Mouse (Mus musculus) neural tube, embryonic 15.5 days (tissue): ENCODE data around the gene Dst. TPM values are rescaled to one million over a fixed set of nuclear protein-coding genes. Genes with fewer than 3 reads are reported as not detected.

Experiments
- ATAC-seq: fragments of 200-750 bp; cut with Nextera tagmentation; 2 replicates; pipeline ENCODE4 v1.8.0; 2017; ENCODE audit warnings: mild to moderate bottlenecking, moderate TSS enrichment, moderate library complexity; ENCODE audit not compliant: low FRiP score
- H3K27ac ChIP-seq: fragments of 300-500 bp; sonication (generic); replicated peaks from 2 replicates; pipeline ENCODE4 v1.5.1; 2015; ENCODE audit warnings: mild to moderate bottlenecking, inconsistent platforms
- H3K27me3 ChIP-seq: fragments of 300-500 bp; sonication (generic); replicated peaks from 2 replicates; pipeline ENCODE4 v1.6.1; 2015; ENCODE audit warnings: inconsistent platforms
- H3K36me3 ChIP-seq: fragments of 300-500 bp; sonication (generic); 2 replicates; pipeline ENCODE4 v1.6.1; 2015; ENCODE audit warnings: inconsistent platforms
- H3K4me1 ChIP-seq: fragments of 300-500 bp; sonication (generic); 2 replicates; pipeline ENCODE4 v1.6.1; 2015; ENCODE audit warnings: inconsistent platforms
- H3K4me2 ChIP-seq: fragments of 300-500 bp; sonication (generic); 2 replicates; pipeline ENCODE4 v1.6.1; 2015; ENCODE audit warnings: inconsistent platforms, mild to moderate bottlenecking, moderate library complexity
- H3K4me3 ChIP-seq: fragments of 300-500 bp; sonication (generic); replicated peaks from 2 replicates; pipeline ENCODE4 v1.5.1; 2015; ENCODE audit warnings: mild to moderate bottlenecking, inconsistent platforms
- H3K9ac ChIP-seq: fragments of 300-500 bp; sonication (generic); replicated peaks from 2 replicates; pipeline ENCODE4 v1.6.1; 2015; ENCODE audit warnings: mild to moderate bottlenecking, inconsistent platforms
- H3K9me3 ChIP-seq: fragments of 300-500 bp; sonication (generic); replicated peaks from 2 replicates; pipeline ENCODE4 v1.6.1; 2016; ENCODE audit warnings: inconsistent platforms
- WGBS: fragments of 180-500 bp; shearing (Covaris S2); methylation state at CpG from one replicate; pipeline ENCODE4 v1.1.7; 2015; ENCODE audit warnings: mixed read lengths; 5-methylcytosine and 5-hydroxymethylcytosine counted together
- polyA plus RNA-seq: library from polyadenylated mRNA; unstranded; fragments of >200 nt; fragmentation: Nextera tagmentation; extraction: Ambion mirVana; gene quantifications from 2 replicates; pipeline ENCODE4 v1.2.1, GENCODE M21; 2015

Gene Dst
- polyA plus RNA-seq, 1 experiment from 2014 or later = 38.0 TPM

- Histone ChIP-seq H3K36me3 (no peaks in the 10 kb centered on the region), H3K27ac (peak overlapping the region; percentile 81), H3K4me1 (peaks cover 48% of the 10 kb centered on the region), H3K4me3 (peak overlapping the region; percentile 71), H3K4me2 (peak overlapping the region; percentile 92), H3K27me3 (no peaks in the 10 kb centered on the region), H3K9ac (peak overlapping the region; percentile 80), H3K9me3 (no peaks in the 10 kb centered on the region)
- peak; percentile 83 for ATAC-seq
- whole genome bisulfite sequencing = under 1% methylated on average over 43 of the region's 47 CpGs
Measured at GRCm38 (mm10) chr1:34011051-34011677, 103.1 kb downstream of the Dst start.

- no peaks in the 10 kb centered on the region for H3K36me3 ChIP-seq
- H3K27ac ChIP-seq = peak overlapping the region; percentile 81
- 1% methylated on average over 16 of the region's 16 CpGs for WGBS
- H3K9me3 ChIP-seq = no peaks in the 10 kb centered on the region
- H3K27me3 ChIP-seq = no peaks in the 10 kb centered on the region
- peak overlapping the region; percentile 80 for H3K9ac ChIP-seq
- H3K4me3 ChIP-seq = peak overlapping the region; percentile 71
- H3K4me2 ChIP-seq = peak overlapping the region; percentile 92
- H3K4me1 ChIP-seq = peaks cover 41% of the 10 kb centered on the region
- peak; percentile 53 for ATAC-seq
Measured at GRCm38 (mm10) chr1:34011821-34012271, 103.8 kb downstream of the Dst start.

GRCm38 (mm10) chr1:34013490-34013889, 105.5 kb downstream of the Dst start:
- Histone ChIP-seq H3K4me3 (no peak overlapping the region; the same call in 1 of the 2 replicates), H3K27ac (no peak overlapping the region), H3K4me1 (peaks cover 29% of the 10 kb centered on the region), H3K27me3 (no peaks in the 10 kb centered on the region), H3K36me3 (no peaks in the 10 kb centered on the region), H3K9me3 (no peaks in the 10 kb centered on the region), H3K4me2 (peak overlapping the region; percentile 92), H3K9ac (no peak overlapping the region)
- ATAC-seq = no peak
- WGBS = 83% methylated on average over 5 of the region's 5 CpGs

- Histone ChIP-seq H3K27me3 (no peaks in the 10 kb centered on the region), H3K9me3 (no peaks in the 10 kb centered on the region), H3K4me3 (no peak overlapping the region), H3K9ac (no peak overlapping the region), H3K4me1 (peaks cover 22% of the 10 kb centered on the region), H3K36me3 (no peaks in the 10 kb centered on the region), H3K4me2 (no peak overlapping the region), H3K27ac (no peak overlapping the region)
- no peak for ATAC-seq
- WGBS = 70% methylated on average over 15 of the region's 15 CpGs
Measured at GRCm38 (mm10) chr1:34016780-34017179, 108.8 kb downstream of the Dst start.

- H3K27ac ChIP-seq = no peak overlapping the region
- no peak overlapping the region for H3K9ac ChIP-seq
- no peaks in the 10 kb centered on the region for H3K36me3 ChIP-seq
- ATAC-seq = no peak
- H3K9me3 ChIP-seq = no peaks in the 10 kb centered on the region
- no peak overlapping the region for H3K4me2 ChIP-seq
- peaks cover 17% of the 10 kb centered on the region for H3K4me1 ChIP-seq
- H3K27me3 ChIP-seq = no peaks in the 10 kb centered on the region
- H3K4me3 ChIP-seq = no peak overlapping the region
- 93% methylated on average over 4 of the region's 4 CpGs for WGBS
Measured at GRCm38 (mm10) chr1:34017323-34017722, 109.3 kb downstream of the Dst start.

- ATAC-seq = no peak
- Histone ChIP-seq H3K27me3 (no peaks in the 10 kb centered on the region), H3K9ac (no peak overlapping the region), H3K4me3 (no peak overlapping the region), H3K4me2 (no peak overlapping the region), H3K27ac (no peak overlapping the region), H3K9me3 (no peaks in the 10 kb centered on the region), H3K4me1 (peaks cover 15% of the 10 kb centered on the region; the same call in 1 of the 2 replicates), H3K36me3 (no peaks in the 10 kb centered on the region)
- 79% methylated on average over 6 of the region's 6 CpGs for WGBS
Measured at GRCm38 (mm10) chr1:34020599-34020998, 112.6 kb downstream of the Dst start.

- Histone ChIP-seq H3K4me1 (peaks cover 15% of the 10 kb centered on the region; the same call in 1 of the 2 replicates), H3K27me3 (no peaks in the 10 kb centered on the region), H3K27ac (no peak overlapping the region), H3K4me3 (no peak overlapping the region), H3K36me3 (no peaks in the 10 kb centered on the region), H3K4me2 (no peak overlapping the region), H3K9me3 (no peaks in the 10 kb centered on the region), H3K9ac (no peak overlapping the region)
- no peak for ATAC-seq
- 76% methylated on average over 2 of the region's 2 CpGs for WGBS
Measured at GRCm38 (mm10) chr1:34021574-34021973, 113.5 kb downstream of the Dst start.

GRCm38 (mm10) chr1:34023154-34023553, 115.1 kb downstream of the Dst start:
- H3K4me1 ChIP-seq = peaks cover 11% of the 10 kb centered on the region; the same call in 1 of the 2 replicates
- H3K4me3 ChIP-seq = no peak overlapping the region
- WGBS = 62% methylated on average over 9 of the region's 9 CpGs
- H3K27ac ChIP-seq = no peak overlapping the region
- H3K9me3 ChIP-seq = no peaks in the 10 kb centered on the region
- no peaks in the 10 kb centered on the region for H3K36me3 ChIP-seq
- no peak overlapping the region for H3K4me2 ChIP-seq
- no peak overlapping the region for H3K9ac ChIP-seq
- H3K27me3 ChIP-seq = no peaks in the 10 kb centered on the region
- no peak for ATAC-seq

- Histone ChIP-seq H3K9me3 (no peaks in the 10 kb centered on the region), H3K27ac (no peak overlapping the region), H3K9ac (no peak overlapping the region), H3K4me3 (no peak overlapping the region), H3K4me1 (peaks cover 9% of the 10 kb centered on the region; the same call in 1 of the 2 replicates), H3K36me3 (no peaks in the 10 kb centered on the region), H3K4me2 (no peak overlapping the region), H3K27me3 (no peaks in the 10 kb centered on the region)
- no peak for ATAC-seq
- WGBS = 90% methylated on average over 6 of the region's 6 CpGs
Measured at GRCm38 (mm10) chr1:34025879-34026278, 117.9 kb downstream of the Dst start.

- no peaks in the 10 kb centered on the region for H3K36me3 ChIP-seq
- H3K27ac ChIP-seq = no peak overlapping the region
- whole genome bisulfite sequencing = 74% methylated on average over 5 of the region's 5 CpGs
- H3K4me1 ChIP-seq = 0 out of 2 replicates have a peak, but pooled peaks cover 3% of the 10 kb centered on the region
- no peak overlapping the region for H3K9ac ChIP-seq
- no peaks in the 10 kb centered on the region for H3K27me3 ChIP-seq
- no peaks in the 10 kb centered on the region for H3K9me3 ChIP-seq
- no peak overlapping the region for H3K4me2 ChIP-seq
- ATAC-seq = no peak
- no peak overlapping the region for H3K4me3 ChIP-seq
Measured at GRCm38 (mm10) chr1:34028722-34029121, 120.7 kb downstream of the Dst start.

- no peak overlapping the region for H3K27ac ChIP-seq
- H3K4me3 ChIP-seq = no peak overlapping the region
- H3K36me3 ChIP-seq = no peaks in the 10 kb centered on the region
- H3K4me1 ChIP-seq = 0 out of 2 replicates have a peak, but pooled peaks cover 2% of the 10 kb centered on the region
- no peak overlapping the region for H3K4me2 ChIP-seq
- H3K9me3 ChIP-seq = no peaks in the 10 kb centered on the region
- 83% methylated on average over 17 of the region's 17 CpGs for WGBS
- H3K27me3 ChIP-seq = no peaks in the 10 kb centered on the region
- no peak overlapping the region for H3K9ac ChIP-seq
- no peak for ATAC-seq
Measured at GRCm38 (mm10) chr1:34030330-34031021, 122.5 kb downstream of the Dst start.

GRCm38 (mm10) chr1:34033052-34033451, 125.0 kb downstream of the Dst start:
- Histone ChIP-seq H3K36me3 (no peaks in the 10 kb centered on the region), H3K9me3 (no peaks in the 10 kb centered on the region), H3K9ac (no peak overlapping the region), H3K27me3 (no peaks in the 10 kb centered on the region), H3K4me3 (no peak overlapping the region), H3K4me1 (0 out of 2 replicates have a peak, but pooled peaks cover 2% of the 10 kb centered on the region), H3K27ac (no peak overlapping the region), H3K4me2 (no peak overlapping the region)
- no peak for ATAC-seq
- 80% methylated on average over 5 of the region's 5 CpGs for WGBS
